Mouse (Mus musculus) myocyte (in vitro differentiated cells): ENCODE results near the gene Trdmt1. TPM values are rescaled to one million over a fixed set of nuclear protein-coding genes. Genes with fewer than 3 reads are reported as not detected.

Experiments used
- H3K27me3 ChIP-seq: one replicate; pipeline ENCODE4 v1.6.1; 2011; ENCODE audit not compliant: control insufficient read depth, insufficient read depth, insufficient read length
- H3K36me3 ChIP-seq: one replicate; pipeline ENCODE4 v1.6.1; 2011; ENCODE audit not compliant: control insufficient read depth, insufficient read depth
- H3K4me2 ChIP-seq: one replicate; pipeline ENCODE4 v1.6.1; 2011; ENCODE audit warnings: low read depth, control low read depth
- H3K4me3 ChIP-seq: one replicate; pipeline ENCODE4 v1.5.1; 2011; ENCODE audit warnings: mild to moderate bottlenecking, control low read depth, moderate library complexity
- H3K79me2 ChIP-seq: one replicate; pipeline ENCODE4 v1.6.1; 2011; ENCODE audit not compliant: control insufficient read depth, insufficient read depth
- H3ac ChIP-seq: one replicate; pipeline ENCODE4 v1.6.1; 2011; ENCODE audit not compliant: control insufficient read depth, insufficient read length
- CEBPB ChIP-seq: IDR thresholded peaks from 2 replicates; pipeline ENCODE4 v1.6.1; 2011; ENCODE audit warnings: mild to moderate bottlenecking, moderate library complexity; ENCODE audit not compliant: poor library complexity, insufficient read depth, severe bottlenecking
- E2F4 ChIP-seq: IDR thresholded peaks from one replicate; pipeline ENCODE4 v1.6.1; 2011; ENCODE audit warnings: mild to moderate bottlenecking, control low read depth, moderate library complexity; ENCODE audit not compliant: insufficient read depth
- MAX ChIP-seq: IDR thresholded peaks from one replicate; pipeline ENCODE4 v1.6.1; 2011; ENCODE audit warnings: low read depth, mild to moderate bottlenecking, control low read depth
- MYOD1 ChIP-seq, 3 experiments: IDR thresholded peaks; one replicate each; pipeline ENCODE4 v1.6.1; 2011; ENCODE audit warnings: control low read depth in 2 of 3, low read depth in 2 of 3, mild to moderate bottlenecking in 2 of 3, moderate library complexity in 1 of 3; ENCODE audit not compliant: insufficient read length in 2 of 3, control insufficient read depth in 1 of 3
- MYOG ChIP-seq, 3 experiments: IDR thresholded peaks; one replicate each; pipeline ENCODE4 v1.6.1; 2011; ENCODE audit warnings: control low read depth in 2 of 3, low read depth in 2 of 3, mild to moderate bottlenecking in 2 of 3; ENCODE audit not compliant: insufficient read length in 2 of 3, control insufficient read depth in 1 of 3, insufficient read depth in 1 of 3
- POLR2A ChIP-seq: IDR thresholded peaks from one replicate; pipeline ENCODE4 v1.6.1; 2011; ENCODE audit warnings: low read depth, mild to moderate bottlenecking, control low read depth, moderate library complexity; ENCODE audit not compliant: insufficient read length
- POLR2AphosphoS2 ChIP-seq: IDR thresholded peaks from one replicate; pipeline ENCODE4 v1.6.1; 2011; ENCODE audit warnings: low read depth, control low read depth; ENCODE audit not compliant: insufficient read length
- REST ChIP-seq: IDR thresholded peaks from one replicate; pipeline ENCODE4 v1.6.1; 2011; ENCODE audit warnings: mild to moderate bottlenecking, control low read depth, moderate library complexity; ENCODE audit not compliant: insufficient read depth, insufficient read length
- SRF ChIP-seq: IDR thresholded peaks from one replicate; pipeline ENCODE4 v1.6.1; 2011; ENCODE audit warnings: low read depth; ENCODE audit not compliant: control insufficient read depth, insufficient read length
- TCF12 ChIP-seq: IDR thresholded peaks from one replicate; pipeline ENCODE4 v1.6.1; 2011; ENCODE audit warnings: mild to moderate bottlenecking, control low read depth; ENCODE audit not compliant: poor library complexity, insufficient read depth, severe bottlenecking
- TCF3 ChIP-seq: IDR thresholded peaks from one replicate; pipeline ENCODE4 v1.6.1; 2011; ENCODE audit warnings: low read depth, control low read depth; ENCODE audit not compliant: insufficient read length
- USF1 ChIP-seq: IDR thresholded peaks from one replicate; pipeline ENCODE4 v1.6.1; 2011; ENCODE audit warnings: low read depth, mild to moderate bottlenecking, control low read depth, moderate library complexity
- polyA plus RNA-seq: library from polyadenylated mRNA; unstranded; fragments of >200 nt; fragmentation: generic; extraction: Trizol; gene quantifications from one replicate; pipeline ENCODE4 v1.2.1, GENCODE M21; 2012; ENCODE audit warnings: missing spikeins

Gene Trdmt1
- polyA plus RNA-seq, 1 experiment = 2.2 TPM

- peaks cover 32% of the 10 kb centered on the region for H3K36me3 ChIP-seq
- no peaks in the 10 kb centered on the region for H3K27me3 ChIP-seq
- H3K4me2 ChIP-seq = peak within 1 kb of the TSS; percentile 96
- H3K4me3 ChIP-seq = peak within 1 kb of the TSS; percentile 94
- H3K79me2 ChIP-seq = peaks cover 44% of the 10 kb centered on the region
- TF ChIP-seq MYOD1 (IDR thresholded peaks at IDR 0.05; ENCODE audit: control insufficient read depth in 1 of 3, insufficient read length in 2 of 3, low read depth in 2 of 3) (no peak), CEBPB (no peak), POLR2AphosphoS2 (peak; percentile 34), REST (no peak), MYOG (IDR thresholded peaks at IDR 0.05; ENCODE audit: control insufficient read depth in 1 of 3, insufficient read depth in 1 of 3, insufficient read length in 2 of 3, low read depth in 2 of 3) (no peak), TCF12 (no peak), USF1 (no peak), POLR2A (peak; percentile 31)
- peak within 1 kb of the TSS; percentile 68 for H3ac ChIP-seq
Observed at GRCm38 (mm10) chr2:13573408-13574065, 29.1 kb upstream of the Trdmt1 start, which contains the start of gene Vim. Vim (plus strand) TSS chr2:13573927.

GRCm38 (mm10) chr2:13572647-13573407 is 28.4 kb upstream of the Trdmt1 start:
- no peaks in the 10 kb centered on the region for H3K27me3 ChIP-seq
- H3ac ChIP-seq = no peak overlapping the region
- H3K4me3 ChIP-seq = peak overlapping the region; percentile 94
- TF ChIP-seq TCF3 (no peak), REST (no peak), E2F4 (no peak), SRF (no peak), MAX (no peak), TCF12 (no peak), POLR2AphosphoS2 (no peak), MYOG (IDR thresholded peaks at IDR 0.05; ENCODE audit: control insufficient read depth in 1 of 3, insufficient read depth in 1 of 3, insufficient read length in 2 of 3, low read depth in 2 of 3) (no peak)
- peaks cover 25% of the 10 kb centered on the region for H3K36me3 ChIP-seq
- peaks cover 37% of the 10 kb centered on the region for H3K79me2 ChIP-seq
- peak overlapping the region; percentile 96 for H3K4me2 ChIP-seq

- Histone ChIP-seq H3K36me3 (peaks cover 18% of the 10 kb centered on the region), H3ac (no peak overlapping the region), H3K4me3 (peak overlapping the region; percentile 94), H3K27me3 (no peaks in the 10 kb centered on the region), H3K4me2 (peak overlapping the region; percentile 96), H3K79me2 (peaks cover 30% of the 10 kb centered on the region)
- TF ChIP-seq MAX (no peak), CEBPB (peak; percentile 52; the same call in 1 of the 2 replicates)
Observed at GRCm38 (mm10) chr2:13572101-13572553, 27.7 kb upstream of the Trdmt1 start.

- no peak overlapping the region for H3K4me2 ChIP-seq
- TF ChIP-seq MAX (no peak), CEBPB (no peak), POLR2AphosphoS2 (no peak), SRF (no peak), TCF3 (no peak), TCF12 (no peak), E2F4 (no peak), MYOG (IDR thresholded peaks at IDR 0.05; ENCODE audit: control insufficient read depth in 1 of 3, insufficient read depth in 1 of 3, insufficient read length in 2 of 3, low read depth in 2 of 3) (no peak), MYOD1 (IDR thresholded peaks at IDR 0.05; ENCODE audit: control insufficient read depth in 1 of 3, insufficient read length in 2 of 3, low read depth in 2 of 3) (no peak), POLR2A (no peak), REST (no peak), USF1 (no peak)
- H3K79me2 ChIP-seq = peaks cover 10% of the 10 kb centered on the region
- H3K36me3 ChIP-seq = no peaks in the 10 kb centered on the region
- no peak overlapping the region for H3K4me3 ChIP-seq
- H3ac ChIP-seq = no peak overlapping the region
- no peaks in the 10 kb centered on the region for H3K27me3 ChIP-seq
Observed at GRCm38 (mm10) chr2:13570122-13570521, 25.7 kb upstream of the Trdmt1 start.

GRCm38 (mm10) chr2:13560396-13560795 is 15.9 kb upstream of the Trdmt1 start:
- no peak overlapping the region for H3K4me3 ChIP-seq
- no peak overlapping the region for H3ac ChIP-seq
- TF ChIP-seq USF1 (no peak), POLR2A (no peak), TCF12 (no peak), MAX (no peak), SRF (no peak), MYOG (IDR thresholded peaks at IDR 0.05; ENCODE audit: control insufficient read depth in 1 of 3, insufficient read depth in 1 of 3, insufficient read length in 2 of 3, low read depth in 2 of 3) (no peak), CEBPB (no peak), POLR2AphosphoS2 (no peak), REST (no peak), TCF3 (no peak), MYOD1 (IDR thresholded peaks at IDR 0.05; ENCODE audit: control insufficient read depth in 1 of 3, insufficient read length in 2 of 3, low read depth in 2 of 3) (no peak), E2F4 (no peak)
- no peaks in the 10 kb centered on the region for H3K36me3 ChIP-seq
- no peak overlapping the region for H3K4me2 ChIP-seq
- H3K79me2 ChIP-seq = no peaks in the 10 kb centered on the region
- H3K27me3 ChIP-seq = no peaks in the 10 kb centered on the region
